Mouse (Mus musculus): ENCODE measurements around the gene Setd2.

- no peak for TF ChIP-seq POLR2A (IDR thresholded peaks at IDR 0.05; ENCODE audit: borderline replicate concordance, insufficient read depth, low read length)
- no peak for TF ChIP-seq CTCF (IDR thresholded peaks at IDR 0.05; ENCODE audit: borderline replicate concordance, insufficient read depth, low read depth, low read length)
These were observed 35.9 kb downstream of the Setd2 start for GRCm38 (mm10) chr9:110568309-110568708.
